Mouse (Mus musculus) left cerebral cortex, postnatal 4 days (tissue): Measurements from ENCODE around the gene Cd2. TPM values are rescaled to one million over a fixed set of nuclear protein-coding genes. Genes with fewer than 3 reads are reported as not detected.

Source experiments
- DNase-seq: peaks from one replicate; pipeline ENCODE4 v3.0.0-alpha.2; 2022
- intact Hi-C: fragments of 180-260 bp; cut with DNase I; formaldehyde crosslinking; loops from one replicate; pipeline ENCODE4 v1.15.1; 2025
- total RNA-seq, 2 experiments: library from RNA; stranded (reverse); gene quantifications; 2 replicates each; pipeline ENCODE4 v1.2.3; 2021

Cd2 gene
- total RNA-seq, 2 experiments from 2014 or later = 0.44 TPM; not detected in 1

DNA sequence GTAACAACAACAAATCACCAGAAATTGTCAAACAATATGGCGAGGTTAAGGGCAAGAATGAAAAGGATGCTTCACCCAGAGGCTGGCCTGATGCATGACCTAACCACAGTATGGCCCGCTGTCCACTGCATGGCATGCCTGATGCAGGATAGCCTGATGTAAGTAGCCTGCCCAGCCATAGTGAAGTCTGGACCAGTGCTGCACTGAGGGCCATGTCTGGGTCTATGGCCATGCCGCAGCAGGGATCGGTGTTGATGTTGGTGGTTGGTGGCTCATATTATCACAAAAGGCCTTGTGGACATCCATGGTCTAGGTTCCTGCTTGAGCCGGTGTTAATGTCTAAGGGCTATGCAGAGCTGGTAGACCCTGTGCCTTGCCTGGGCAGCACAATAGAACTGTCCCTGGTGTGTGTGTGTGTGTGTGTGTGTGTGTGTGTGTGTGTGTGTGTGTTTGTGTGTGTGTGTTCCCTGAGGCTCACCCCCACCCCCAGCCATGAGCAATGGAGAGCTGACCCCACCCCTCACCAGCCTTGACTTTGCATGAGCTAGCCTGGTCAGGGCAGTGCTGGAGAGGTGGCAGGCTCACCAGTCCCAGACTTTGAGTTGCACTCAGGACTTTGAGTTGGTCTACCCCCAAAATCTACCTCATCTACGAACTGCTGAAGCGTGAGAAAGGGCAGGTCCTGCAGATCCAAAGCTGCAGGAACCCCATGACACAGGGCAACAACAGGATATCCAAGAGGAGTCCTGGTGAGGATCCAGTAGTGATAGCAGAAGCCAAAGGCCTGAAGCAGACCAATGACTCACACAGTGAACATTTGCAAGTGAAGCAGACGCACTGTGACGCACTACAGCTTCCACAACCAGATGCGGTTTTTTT, 7.0 kb upstream of the Cd2 start:
- intact Hi-C loops = loop anchor here (1.0 to 10.0 kb wide), 2 partner anchors 130 to 320 kb away; no protein-coding TSS in a partner anchor
- no peak for DNase-seq

DNA sequence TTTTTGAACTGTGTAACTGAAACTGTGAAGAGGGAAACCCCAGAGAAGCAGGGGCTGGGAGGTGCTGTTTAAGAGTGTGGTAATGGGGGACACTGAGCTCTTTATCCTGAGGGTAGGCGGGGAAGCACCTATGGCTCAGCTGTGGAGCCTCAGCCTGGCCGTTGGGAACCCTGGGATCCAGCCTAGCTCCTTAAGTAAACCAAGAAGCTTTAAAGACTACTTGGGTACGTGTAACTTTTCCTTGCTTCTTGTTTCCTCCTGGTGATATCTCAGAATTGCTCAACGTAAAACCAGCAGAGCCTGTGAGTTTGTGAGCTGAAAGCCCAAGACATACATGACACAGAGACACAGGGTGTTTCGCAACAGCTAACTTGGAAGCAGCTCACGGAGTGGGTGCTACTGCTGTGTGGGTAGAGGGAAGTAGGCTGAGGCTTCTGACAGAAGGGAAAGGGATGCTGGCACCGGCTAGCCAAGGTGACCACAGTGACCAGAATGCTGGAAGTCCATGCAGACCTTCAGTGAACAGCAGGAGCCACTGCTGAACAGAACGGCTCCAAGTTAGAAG, 5.9 kb upstream of the Cd2 start:
- no peak for DNase-seq
- intact Hi-C loops = loop anchor here (10.0 kb wide), 1 partner anchor 129 kb away; no protein-coding TSS in a partner anchor

DNA sequence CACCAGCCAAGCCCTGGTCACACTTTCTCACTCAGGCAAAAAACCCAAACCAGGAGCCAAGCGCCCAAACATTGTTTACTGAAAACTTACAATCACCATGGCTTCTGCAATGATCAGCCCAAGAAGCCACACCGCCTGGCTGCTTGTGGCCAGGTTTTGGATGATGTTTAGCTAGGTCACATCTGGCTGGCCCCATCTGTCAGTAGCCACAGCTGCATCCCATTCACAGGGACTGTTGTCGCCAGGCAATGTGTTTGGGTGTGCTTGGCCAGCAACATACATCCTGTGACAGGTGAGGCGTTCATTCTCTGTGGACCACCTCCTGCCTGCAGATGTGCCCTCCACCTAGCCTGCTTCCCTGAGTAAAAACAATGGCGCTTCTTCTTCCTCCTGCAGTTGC, 4.9 kb upstream of the Cd2 start:
- intact Hi-C loops = loop anchor here (10.0 kb wide), 1 partner anchor 128 kb away; no protein-coding TSS in a partner anchor
- no peak for DNase-seq

DNA sequence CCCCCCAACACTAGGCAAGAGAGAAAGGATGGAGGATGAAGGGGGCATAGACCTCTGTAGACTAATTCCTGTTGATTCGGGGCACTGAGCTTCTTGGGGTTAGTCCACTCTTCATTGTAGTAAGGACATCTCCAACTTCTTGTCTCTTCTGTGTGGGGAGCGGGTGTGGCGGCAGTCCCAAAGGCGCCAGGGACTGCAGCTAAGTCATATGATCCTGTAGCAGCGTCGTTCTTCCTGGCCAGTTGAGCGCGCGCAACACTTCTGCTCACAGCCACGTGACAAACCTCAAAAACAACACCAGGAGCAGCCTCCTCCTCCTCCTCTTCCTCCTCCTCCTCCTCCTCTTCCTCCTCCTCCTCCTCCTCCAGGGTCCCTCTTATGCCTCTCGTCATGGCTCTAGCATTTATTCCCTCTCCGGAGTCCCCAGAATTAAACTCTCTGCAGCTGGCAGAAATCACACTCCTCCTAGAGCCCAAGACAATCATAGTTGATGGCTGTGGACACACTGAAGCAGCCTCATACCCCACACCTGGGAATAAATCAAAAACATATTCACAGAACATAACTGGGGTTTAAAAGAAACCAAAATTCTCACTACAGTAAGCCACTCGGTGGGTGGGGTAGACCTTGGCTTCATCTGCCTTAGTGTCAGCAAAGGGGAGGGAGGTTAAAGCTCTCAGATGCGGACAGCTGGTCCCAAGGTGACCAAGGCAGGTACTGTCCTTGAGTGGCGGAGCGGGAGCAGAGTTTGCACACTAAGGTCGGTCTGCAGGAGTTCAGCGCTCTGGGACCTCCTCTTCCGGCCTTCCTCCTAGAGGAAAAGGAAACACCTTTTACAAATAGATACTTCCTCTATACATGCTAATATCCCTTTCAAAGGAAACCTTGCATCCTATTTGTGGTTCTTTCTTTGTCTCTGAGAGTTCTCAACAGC, 3.1 kb upstream of the Cd2 start:
- DNase-seq = no peak
- intact Hi-C loops = loop anchor here (10.0 kb wide), 1 partner anchor 126 kb away; no protein-coding TSS in a partner anchor

DNA sequence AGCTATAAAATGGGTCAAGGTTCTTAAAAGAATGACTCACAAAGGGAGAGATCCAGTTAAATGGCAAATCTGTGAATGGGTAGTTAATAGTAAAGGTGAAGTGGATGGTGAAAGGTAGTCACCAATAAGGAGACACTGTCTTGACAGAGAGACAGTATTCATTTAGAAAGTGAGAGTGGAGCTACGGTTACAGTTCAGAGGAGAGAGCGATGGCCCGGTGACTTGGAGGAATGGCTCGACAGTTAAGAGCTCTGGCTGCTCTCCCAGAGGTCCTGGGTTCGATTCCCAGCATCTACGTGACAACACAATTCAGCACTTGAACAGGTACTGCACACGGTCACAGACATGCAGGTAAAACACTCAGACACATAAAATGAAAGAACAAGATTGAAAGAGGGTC, 2.3 kb upstream of the Cd2 start:
- intact Hi-C loops = loop anchor here (10.0 kb wide), 1 partner anchor 125 kb away; no protein-coding TSS in a partner anchor
- no peak for DNase-seq

DNA sequence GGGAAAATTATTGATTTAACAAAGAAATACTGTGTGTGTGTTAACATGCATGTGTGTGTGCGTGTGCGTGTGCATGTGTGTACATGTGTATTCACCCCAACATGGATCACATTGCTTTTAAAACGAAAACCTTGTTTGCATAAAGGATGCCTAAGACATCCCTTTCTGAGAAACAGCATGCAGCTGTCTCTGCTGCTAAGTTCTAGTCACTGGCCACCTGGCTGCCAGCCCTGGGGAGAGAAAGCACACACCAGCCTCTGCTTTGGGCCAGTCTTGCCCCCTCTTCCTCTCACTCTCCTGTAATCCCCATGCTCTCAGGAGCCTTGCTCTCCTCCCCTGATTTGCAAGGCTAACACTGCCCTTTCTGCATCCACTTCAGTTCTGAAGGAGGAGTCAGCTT, 1.7 kb upstream of the Cd2 start:
- intact Hi-C loops = no loop called here
- DNase-seq = no peak

DNA sequence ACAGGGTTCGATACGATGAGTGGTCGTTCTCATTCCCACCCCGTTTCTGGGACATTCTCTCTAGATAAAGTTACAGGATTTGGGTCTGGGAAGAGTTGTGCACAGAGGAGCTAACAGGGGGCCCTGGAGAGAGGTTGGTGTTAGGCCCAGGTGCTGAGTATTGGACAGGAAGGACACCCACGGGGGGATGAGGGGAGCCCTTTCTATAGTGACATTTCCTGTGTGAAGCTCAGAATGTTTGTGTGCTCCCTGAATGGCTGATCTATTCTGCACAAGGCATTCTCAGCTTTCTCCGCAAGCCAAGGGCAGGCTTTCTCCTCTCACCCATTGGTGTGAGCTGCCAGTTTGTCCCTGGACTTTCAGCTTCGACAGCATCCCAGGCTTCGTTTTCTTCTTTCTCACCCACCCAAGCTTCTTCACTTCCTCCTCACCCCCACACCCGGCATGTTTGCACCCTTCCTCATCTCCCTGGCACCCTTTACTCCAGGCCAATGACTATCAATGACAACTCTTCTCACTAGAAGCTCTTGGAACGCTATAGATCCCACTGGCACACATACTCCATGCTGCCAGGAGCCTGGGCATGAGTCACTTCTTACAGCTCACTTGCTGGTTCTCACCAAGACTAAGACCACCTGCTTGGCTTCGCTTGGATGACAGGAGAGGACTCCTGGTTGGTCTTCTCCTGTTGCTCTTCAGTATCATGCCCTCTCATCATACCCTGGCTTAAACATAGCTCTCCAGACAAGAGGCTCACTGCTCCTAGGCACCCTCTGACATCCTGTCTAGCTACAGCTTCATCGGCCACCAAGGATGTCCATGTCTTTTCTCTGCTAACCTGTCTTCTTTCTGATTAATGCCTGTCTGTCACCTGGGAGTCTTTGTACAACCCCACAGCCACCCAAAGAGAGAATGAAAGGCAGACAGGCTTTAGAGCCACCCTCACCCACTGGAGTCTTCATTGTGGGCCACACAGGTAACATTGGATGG, 1.1 kb downstream of the Cd2 start:
- no peak for DNase-seq
- intact Hi-C loops = no loop called here

DNA sequence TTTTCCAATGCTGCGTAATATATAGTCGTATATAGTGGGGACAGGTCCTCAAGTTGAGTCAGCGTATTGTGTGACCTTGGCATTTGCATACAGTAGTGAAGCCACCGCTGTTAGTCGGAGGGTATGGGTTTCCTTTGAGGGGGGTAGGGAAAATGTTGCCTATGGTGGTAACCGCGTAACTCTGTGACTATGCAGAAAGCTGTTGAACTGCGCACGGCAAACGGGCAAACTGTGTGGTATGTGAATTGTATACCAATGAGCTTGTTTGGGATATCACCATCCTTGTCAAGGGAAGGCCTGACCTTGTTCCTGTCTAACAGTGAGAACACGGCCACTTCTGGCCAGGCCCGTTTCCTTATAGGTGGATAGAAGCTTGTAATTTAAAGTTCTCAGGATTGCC, 1.9 kb downstream of the Cd2 start:
- intact Hi-C loops = no loop called here
- no peak for DNase-seq

DNA sequence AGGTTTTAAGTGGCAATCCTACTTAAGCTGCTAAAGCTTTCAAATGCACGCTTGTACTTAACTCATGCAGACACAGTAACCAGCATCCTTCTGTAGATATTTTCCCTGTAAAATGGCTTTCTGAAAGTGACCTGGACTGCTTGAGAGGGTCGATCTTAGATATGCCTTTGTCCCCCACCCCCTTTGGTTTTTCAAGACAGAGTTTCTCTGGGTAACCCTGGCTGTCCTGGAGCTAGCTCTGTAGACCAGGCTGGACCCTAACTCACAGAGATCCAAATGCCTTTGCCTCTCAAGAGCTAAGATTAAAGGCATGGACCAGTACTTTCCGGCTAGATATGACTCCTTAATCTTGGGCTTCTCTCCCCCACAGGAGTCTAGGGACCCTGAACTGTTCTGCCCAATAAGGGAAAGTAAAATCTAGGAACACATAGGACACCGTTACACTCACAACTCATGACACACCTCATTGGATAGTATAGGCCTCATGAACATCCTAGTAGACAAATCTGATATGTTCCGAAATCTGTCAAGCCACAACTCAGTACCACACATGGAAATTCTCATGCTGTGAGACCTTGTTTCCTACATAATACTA, 2.6 kb downstream of the Cd2 start:
- intact Hi-C loops = no loop called here
- DNase-seq = no peak

DNA sequence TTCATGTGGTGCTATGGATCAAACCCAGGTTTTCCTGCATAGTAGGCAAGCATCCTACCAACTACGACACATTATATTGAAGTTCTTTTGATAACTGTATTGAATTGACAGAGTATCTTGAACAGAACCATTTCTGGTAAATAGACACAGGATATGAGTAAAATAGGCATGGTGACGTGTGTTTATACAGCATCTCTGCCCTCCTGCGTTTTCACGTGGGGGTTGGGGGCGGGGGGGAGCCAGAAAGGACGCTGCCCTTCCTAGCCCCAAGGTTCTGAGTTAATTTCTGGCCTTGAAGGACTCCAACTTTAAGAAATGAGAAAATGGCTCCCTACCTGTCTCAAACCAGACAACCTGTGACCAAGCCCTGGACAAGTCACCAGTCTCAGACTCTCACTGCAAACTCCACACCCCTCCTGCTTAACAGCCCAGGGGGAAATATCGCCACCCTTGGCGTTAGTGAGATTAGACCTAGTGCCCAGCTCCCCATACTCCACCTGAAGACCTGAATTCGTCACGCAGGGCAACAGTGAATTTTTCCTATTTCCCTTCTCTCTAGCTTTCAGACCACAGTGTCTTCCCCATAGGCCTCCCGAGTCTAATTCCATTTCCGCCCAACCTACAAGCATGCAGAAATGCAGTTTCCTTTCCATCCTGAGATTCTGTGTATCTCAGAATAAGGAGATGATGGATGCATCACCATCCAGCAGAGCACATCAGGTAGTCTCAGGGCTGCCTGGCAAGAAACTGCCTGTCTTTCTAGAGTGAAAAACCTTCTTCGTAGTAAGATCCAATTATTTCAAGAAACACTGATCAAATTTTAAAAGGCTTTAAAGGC, 3.7 kb downstream of the Cd2 start:
- intact Hi-C loops = no loop called here
- no peak for DNase-seq

DNA sequence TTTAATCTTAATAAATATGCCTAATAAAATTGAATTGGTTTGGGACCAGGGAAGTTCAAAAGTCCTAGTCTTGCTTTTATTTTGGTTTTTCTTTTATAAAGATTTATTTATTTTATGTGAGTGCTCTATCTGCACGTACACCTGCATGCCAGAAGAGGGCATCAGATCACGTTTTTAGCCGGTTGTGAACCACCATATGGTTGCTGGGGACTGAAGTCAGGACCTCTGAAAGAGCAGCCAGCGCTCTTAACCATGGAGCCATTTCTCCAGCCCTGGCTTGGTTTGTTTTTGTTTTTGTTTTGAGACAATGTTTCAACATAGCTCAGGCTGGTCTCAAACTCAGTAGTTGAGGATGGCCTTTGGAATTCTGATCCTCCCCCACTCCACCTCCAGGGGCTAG, 4.3 kb downstream of the Cd2 start:
- DNase-seq = no peak
- intact Hi-C loops = no loop called here

DNA sequence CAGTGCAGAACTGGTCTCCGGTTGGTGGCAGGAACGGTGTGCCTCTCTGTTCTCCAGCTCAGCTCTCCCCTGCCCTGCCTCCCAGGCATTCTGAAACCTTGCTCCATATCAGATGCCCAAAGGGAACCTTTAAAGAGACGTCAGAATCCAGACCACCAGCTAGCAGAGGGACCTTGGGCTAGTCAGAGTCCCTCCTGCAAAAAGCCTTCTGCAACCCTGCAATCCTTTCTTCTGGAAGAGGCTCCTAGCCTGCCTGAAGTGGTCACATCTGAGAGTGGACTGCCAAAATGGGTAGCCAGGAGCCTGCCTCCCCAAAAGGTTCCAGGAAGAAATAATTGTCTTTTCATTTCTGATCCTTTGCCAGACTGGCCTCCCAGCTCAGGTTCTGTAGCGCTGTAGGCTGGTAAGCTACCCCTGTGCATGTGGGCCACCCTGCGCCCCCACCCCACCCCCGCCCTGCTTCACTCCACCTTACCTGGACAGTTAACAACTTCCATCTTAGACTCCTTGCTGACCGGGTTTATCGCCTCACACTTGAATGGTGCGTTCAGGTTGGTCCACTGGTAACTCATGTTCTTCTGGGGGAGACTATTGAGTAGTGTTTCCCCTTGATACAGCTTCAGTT, 5.1 kb downstream of the Cd2 start:
- DNase-seq = no peak
- intact Hi-C loops = no loop called here

DNA sequence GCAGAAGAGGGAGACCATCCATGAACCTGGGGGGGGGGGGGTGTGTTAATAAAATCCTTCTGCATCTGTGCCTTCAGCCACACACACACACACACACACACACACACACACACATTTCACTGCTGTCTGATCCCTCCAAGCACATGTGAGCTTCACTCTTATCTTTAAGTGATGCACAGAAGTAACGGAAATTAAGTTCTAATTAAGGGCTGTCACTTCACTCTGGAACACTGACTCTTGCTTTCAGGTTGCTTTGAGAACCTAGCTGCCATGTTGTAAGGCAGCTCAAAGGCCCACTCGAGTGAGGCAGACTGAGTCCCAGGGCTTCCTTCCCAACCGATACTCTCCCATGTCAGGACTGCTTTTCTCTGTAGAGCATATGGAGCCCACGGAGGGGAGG, 5.9 kb downstream of the Cd2 start:
- intact Hi-C loops = no loop called here
- no peak for DNase-seq

DNA sequence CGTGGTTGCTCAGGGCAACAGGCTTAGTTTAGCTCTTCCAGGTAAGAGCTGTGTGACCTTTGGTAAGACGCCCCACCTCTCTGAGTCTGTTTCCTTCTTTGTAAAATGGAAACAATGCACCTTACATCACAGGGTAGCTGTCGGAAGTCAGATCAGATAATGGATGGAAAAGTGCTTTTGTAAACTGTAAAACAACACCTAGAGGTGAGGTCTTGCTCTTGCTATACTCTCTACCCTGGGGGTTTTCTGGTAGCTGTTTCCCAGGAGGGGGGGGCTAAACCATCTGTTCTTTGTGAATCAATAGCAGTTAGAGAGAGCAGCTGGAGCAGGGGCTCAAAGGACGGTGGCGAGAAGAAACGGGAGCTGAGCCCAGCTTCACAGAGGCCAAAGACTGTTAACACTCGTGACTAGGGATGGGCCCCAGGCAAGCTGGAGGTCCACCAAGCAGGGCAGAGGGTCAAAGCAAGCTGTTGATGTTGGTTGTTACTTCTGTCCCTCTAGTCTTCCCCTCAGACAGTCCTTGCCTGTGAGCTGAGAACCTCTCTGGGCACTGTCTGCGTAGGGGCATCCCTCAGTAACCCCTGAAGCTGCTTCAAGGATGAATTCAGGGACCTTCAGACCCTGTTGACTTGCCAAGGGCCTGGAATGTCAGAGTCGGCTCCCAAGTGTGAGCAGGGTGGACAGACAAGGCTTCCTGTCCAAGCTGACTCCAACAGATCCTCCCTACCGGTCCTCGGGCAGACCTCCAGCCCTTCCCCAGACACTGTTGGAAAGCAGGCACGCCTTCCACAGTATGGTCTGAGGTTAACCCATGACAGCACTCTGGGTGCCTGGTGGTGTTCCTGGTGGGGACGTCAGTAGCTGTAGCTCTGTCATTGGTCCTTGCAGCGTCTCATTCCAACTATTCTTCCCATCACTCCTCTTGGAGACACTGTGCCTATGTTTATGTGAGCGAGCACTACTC, 7.1 kb downstream of the Cd2 start:
- peak; percentile 67 for DNase-seq
- intact Hi-C loops = no loop called here

DNA sequence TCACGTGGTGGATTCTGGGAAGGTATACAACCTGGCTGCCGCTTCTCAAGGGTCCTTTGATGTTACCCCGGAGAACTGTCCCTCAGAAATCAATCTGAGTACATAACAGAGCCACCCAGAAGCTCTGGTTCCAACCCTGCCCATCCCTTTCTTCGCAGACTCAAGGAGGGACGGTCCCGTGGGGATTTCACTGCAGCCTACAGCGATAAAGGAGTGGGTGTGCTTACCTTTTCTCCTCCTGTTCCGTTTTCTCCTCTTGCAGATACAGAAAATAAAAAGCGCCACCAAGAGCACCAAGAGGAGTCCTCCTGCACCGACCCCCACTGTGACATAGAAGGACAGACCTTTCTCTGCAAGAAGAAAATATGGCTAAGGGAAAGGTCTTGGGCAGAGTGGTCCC, 8.2 kb downstream of the Cd2 start:
- intact Hi-C loops = loop anchor here (10.0 kb wide), 1 partner anchor 175 kb away; no protein-coding TSS in a partner anchor
- DNase-seq = no peak

DNA sequence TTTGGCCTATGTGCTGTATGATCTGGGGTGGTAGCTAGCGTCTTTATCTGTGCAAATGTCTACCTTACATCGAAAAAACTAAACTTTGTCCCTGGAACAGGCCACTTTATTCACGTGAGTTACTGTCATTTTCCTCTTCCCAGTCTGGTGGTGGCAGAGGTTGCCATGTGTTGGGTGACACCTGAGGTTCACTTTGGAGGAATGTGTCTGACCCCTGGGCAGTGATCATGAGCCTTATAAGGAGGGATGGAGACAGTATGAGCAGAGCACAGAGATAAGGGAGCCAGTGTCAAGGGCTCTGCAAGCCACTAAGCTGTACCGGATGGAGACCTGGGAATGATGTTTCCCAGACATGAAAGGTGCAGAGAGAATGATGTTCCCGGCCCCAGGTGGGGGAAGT, 9.3 kb downstream of the Cd2 start:
- DNase-seq = no peak
- intact Hi-C loops = loop anchor here (10.0 kb wide), 1 partner anchor 174 kb away; no protein-coding TSS in a partner anchor

DNA sequence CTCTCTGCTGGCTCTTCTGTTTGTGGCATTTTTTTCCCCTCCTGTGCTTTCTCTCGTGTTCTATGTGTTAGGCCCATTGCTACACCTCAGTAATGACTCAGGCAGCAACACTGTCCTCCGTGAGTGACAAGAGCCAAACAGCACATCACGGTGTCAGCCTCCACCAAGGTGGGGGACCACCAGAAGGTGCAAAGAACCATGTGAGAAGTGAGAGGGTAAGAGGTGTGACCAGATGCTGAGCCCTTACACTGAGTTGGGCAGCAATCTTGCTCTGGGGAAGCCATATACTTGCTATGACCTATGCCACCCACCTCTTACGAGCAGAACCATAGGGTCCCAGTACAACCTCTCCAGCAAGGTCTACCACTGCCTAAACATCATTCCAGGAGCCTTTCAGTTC, 9.9 kb downstream of the Cd2 start:
- no peak for DNase-seq
- intact Hi-C loops = loop anchor here (10.0 kb wide), 1 partner anchor 173 kb away; no protein-coding TSS in a partner anchor
